9 mouse cellular contexts compared by ENCODE assay signal in genomic region chr10:24789747-24790545, GRCm38 (mm10). TPM values are rescaled to one million over a fixed set of nuclear protein-coding genes. Genes with fewer than 3 reads are reported as not detected.
DNase-seq lines count a peak whose midpoint lies in the region; ATAC-seq and TF ChIP-seq lines count a peak whose summit lies in the region.
"Had no signal": no experiment of that assay in that cellular context is flagged by ENCODE, and none has a peak within 500 bp of the region (broad histone marks: within the 10 kb centered on the region; RNA-seq: fewer than 3 reads in every experiment).

No protein-coding gene starts in this region.

- peak; percentile 45 for DNase-seq in layer of hippocampus, adult 11-12 months (ENCODE audit: low spot score)
- DNase-seq in layer of hippocampus, adult 9-10 months (ENCODE audit: low spot score) = no peak
- DNase-seq in NIH3T3 (ENCODE audit: low read depth) = peak; percentile 85
- peak; percentile 5 to 16 for DNase-seq in cerebellum, postnatal 36 days
- peak; percentile 17 for DNase-seq in liver, adult 2 months (ENCODE audit: extremely low read depth, low read depth, low spot score)
- DNase-seq in ovary, postnatal 36 days (ENCODE audit: low spot score) = peak; percentile 61
- DNase-seq in urinary bladder, postnatal 25 days (ENCODE audit: low spot score) = peak; percentile 67

- peak; percentile 94 for ATAC-seq in inflammation-experienced regulatory T-cells, adult 6 months

- H3K27ac ChIP-seq in liver, adult 2 months (replicated peaks; ENCODE audit: insufficient read depth, low read depth, low read length) = no peak overlapping the region
- H3K27ac ChIP-seq: macrophage had no signal

- TF ChIP-seq CTCF in liver, adult 2 months (IDR thresholded peaks at IDR 0.05; ENCODE audit: low read depth, low read length) = peak; percentile 88

- WGBS in liver, adult 2 months = 79% methylated on average over 11 of the region's 11 CpGs

- no peak overlapping the region for H3K9ac ChIP-seq in liver, adult 2 months (ENCODE audit: low read depth, low read length)

- no peaks in the 10 kb centered on the region for H3K4me1 ChIP-seq in liver, adult 2 months (ENCODE audit: control insufficient read depth, insufficient read depth, low read length)

- no peak overlapping the region for H3K4me3 ChIP-seq in liver, adult 2 months (ENCODE audit: insufficient read depth, low read depth, low read length)

- peaks cover 45% of the 10 kb centered on the region for H3K36me3 ChIP-seq in liver, adult 2 months (ENCODE audit: control insufficient read depth, insufficient read depth, low read length)

- TF ChIP-seq POLR2A in liver, adult 2 months (IDR thresholded peaks at IDR 0.05; ENCODE audit: extremely low read depth, insufficient read depth, low read length) = no peak

- no peaks in the 10 kb centered on the region for H3K27me3 ChIP-seq in liver, adult 2 months (ENCODE audit: control insufficient read depth, insufficient read depth, low read length)

- H3K79me2 ChIP-seq in liver, adult 2 months (ENCODE audit: control insufficient read depth, insufficient read depth, low read length) = no peaks in the 10 kb centered on the region

RNA-seq across cellular contexts. Expression of gene Enpp3, which starts 52.7 kb away (rescaled TPM):
- not detected for polyA plus RNA-seq in inflammation-experienced regulatory T-cells, adult 6 months (2017; shearing (Covaris generic))
- 39.7 and 60.6 TPM in 2 replicates for total RNA-seq in liver, adult 2 months (2014; rRNA removed)
- 11.4 and 12.4 TPM in 2 replicates for polyA plus RNA-seq in liver, adult 2 months (2012; rRNA removed)
- polyA plus RNA-seq: macrophage had no signal

Comparison
In these comparisons a context has a peak if more than half of its experiments do, and no peak if none do; other contexts are left out.
1. RNA of gene Enpp3, which starts 52.7 kb away (polyA plus RNA-seq): 11.4 to 12.4 TPM in liver, adult 2 months; not detected in inflammation-experienced regulatory T-cells, adult 6 months; every median in the first group is over 10 times any median in the second.